Mouse (Mus musculus) C2C12 (cell line): ENCODE data around the gene Lypd4.

Experiments
- CEBPB ChIP-seq: IDR thresholded peaks from one replicate; pipeline ENCODE4 v1.6.1; 2011; ENCODE audit warnings: low read depth, mild to moderate bottlenecking, control low read depth, moderate library complexity
- CTCF ChIP-seq: IDR thresholded peaks from one replicate; pipeline ENCODE4 v1.5.1; 2011; ENCODE audit not compliant: control insufficient read depth, insufficient read depth, insufficient read length
- MAX ChIP-seq: IDR thresholded peaks from one replicate; pipeline ENCODE4 v1.6.1; 2011; ENCODE audit warnings: mild to moderate bottlenecking, control low read depth
- USF1 ChIP-seq: IDR thresholded peaks from one replicate; pipeline ENCODE4 v1.6.1; 2011; ENCODE audit warnings: low read depth, mild to moderate bottlenecking, control low read depth, moderate library complexity

DNA sequence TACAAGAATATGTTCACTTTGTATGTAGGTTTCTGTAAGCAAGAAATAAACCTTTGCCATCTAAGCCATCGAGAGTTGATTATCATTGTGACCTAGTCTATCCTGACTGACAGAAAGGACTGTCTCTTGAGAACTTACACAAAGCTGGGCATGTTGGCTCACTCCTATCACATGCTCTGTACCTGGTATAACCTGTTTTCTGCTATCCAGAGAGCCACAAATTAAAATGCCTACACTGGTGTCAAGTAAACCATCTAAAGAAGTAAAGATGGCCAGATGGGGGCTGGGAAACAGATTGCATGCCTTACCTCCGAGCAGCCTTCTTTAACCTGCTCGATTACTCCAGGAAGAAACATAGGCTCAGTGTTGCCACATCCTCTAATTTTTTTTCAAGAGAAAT, 7.8 kb upstream of the Lypd4 start:
- TF ChIP-seq MAX: no peak
- TF ChIP-seq USF1: no peak
- TF ChIP-seq CTCF: no peak
- no peak for TF ChIP-seq CEBPB
